Mouse (Mus musculus) brain, embryonic 14.5 days (tissue): ENCODE measurements around the gene Pdgfb.

ENCODE experiments used
- CTCF ChIP-seq: fragments of 200-500 bp; IDR thresholded peaks from 2 replicates; pipeline ENCODE4 v1.5.1; 2012; ENCODE audit warnings: inconsistent platforms, mild to moderate bottlenecking, moderate library complexity, borderline replicate concordance; ENCODE audit not compliant: insufficient read depth, insufficient read length; ENCODE audit errors: extremely low read depth
- POLR2A ChIP-seq: fragments of 200-500 bp; IDR thresholded peaks from 2 replicates; pipeline ENCODE4 v1.6.1; 2012; ENCODE audit warnings: mild to moderate bottlenecking, inconsistent platforms, borderline replicate concordance; ENCODE audit not compliant: poor library complexity, insufficient read depth, insufficient read length, severe bottlenecking; ENCODE audit errors: extremely low read depth

GRCm38 (mm10) chr15:80031133-80031532 lies 16.4 kb upstream of the Pdgfb start:
- TF ChIP-seq CTCF, result peak; percentile 44; the same call in 1 of the 2 replicates
- no peak for TF ChIP-seq POLR2A
